Comparison of ENCODE assay signal across 8 mouse cellular contexts in genomic region chr3:50902933-50903332, GRCm38 (mm10).
A peak's percentile ranks its signal among the peaks of the same experiment; 100 is the strongest.
DNase-seq lines count a peak whose midpoint lies in the region; ATAC-seq lines count a peak whose summit lies in the region.

No protein-coding gene starts in this region.

- no peak for ATAC-seq in hindbrain, embryonic 11.5 days (ENCODE audit: low FRiP score)
- ATAC-seq in limb, embryonic 12.5 days (ENCODE audit: insufficient number of reproducible peaks, insufficient read depth, low FRiP score, low TSS enrichment, low read depth): no peak
- ATAC-seq in megakaryocyte progenitor cell, adult 5-6 weeks (replicated peaks; ENCODE audit: poor library complexity): no peak

- no peak overlapping the region for H3K4me3 ChIP-seq in hindbrain, embryonic 10.5 days
- H3K4me3 ChIP-seq in hindbrain, embryonic 11.5 days (ENCODE audit: low read depth, low read length): no peak overlapping the region
- no peak overlapping the region for H3K4me3 ChIP-seq in limb, embryonic 12.5 days (replicated peaks)

- 0 out of 2 replicates have a peak, but pooled peaks cover under 1% of the 10 kb centered on the region for H3K9me3 ChIP-seq in hindbrain, embryonic 10.5 days
- no peaks in the 10 kb centered on the region for H3K9me3 ChIP-seq in hindbrain, embryonic 11.5 days (ENCODE audit: control insufficient read depth, low read length)
- no peaks in the 10 kb centered on the region for H3K9me3 ChIP-seq in limb, embryonic 12.5 days

- no peak overlapping the region for H3K9ac ChIP-seq in hindbrain, embryonic 11.5 days (ENCODE audit: low read depth, low read length)
- no peak overlapping the region for H3K9ac ChIP-seq in limb, embryonic 12.5 days (replicated peaks)

- H3K27me3 ChIP-seq in hindbrain, embryonic 10.5 days (ENCODE audit: insufficient read depth, poor library complexity, severe bottlenecking): peaks cover 9% of the 10 kb centered on the region; the same call in 1 of the 2 replicates
- no peaks in the 10 kb centered on the region for H3K27me3 ChIP-seq in hindbrain, embryonic 11.5 days (ENCODE audit: control insufficient read depth, insufficient read depth, low read length)
- H3K27me3 ChIP-seq in limb, embryonic 12.5 days: no peaks in the 10 kb centered on the region

- H3K4me1 ChIP-seq in hindbrain, embryonic 10.5 days (replicated peaks): peaks cover 26% of the 10 kb centered on the region
- 0 out of 2 replicates have a peak, but pooled peaks cover 3% of the 10 kb centered on the region for H3K4me1 ChIP-seq in hindbrain, embryonic 11.5 days (replicated peaks; ENCODE audit: control insufficient read depth, insufficient read depth, low read length)
- peaks cover 35% of the 10 kb centered on the region for H3K4me1 ChIP-seq in limb, embryonic 12.5 days (replicated peaks)

- no peaks in the 10 kb centered on the region for H3K36me3 ChIP-seq in hindbrain, embryonic 10.5 days
- H3K36me3 ChIP-seq in hindbrain, embryonic 11.5 days (ENCODE audit: control insufficient read depth, insufficient read depth, low read length): no peaks in the 10 kb centered on the region
- no peaks in the 10 kb centered on the region for H3K36me3 ChIP-seq in limb, embryonic 12.5 days

- no peak overlapping the region for H3K27ac ChIP-seq in hindbrain, embryonic 10.5 days
- H3K27ac ChIP-seq in hindbrain, embryonic 11.5 days (ENCODE audit: low read depth, low read length): no peak overlapping the region
- H3K27ac ChIP-seq in limb, embryonic 12.5 days: peak overlapping the region; percentile 80

- H3K4me2 ChIP-seq in hindbrain, embryonic 11.5 days (replicated peaks; ENCODE audit: low read depth, low read length): no peak overlapping the region
- peak overlapping the region; percentile 27 for H3K4me2 ChIP-seq in limb, embryonic 12.5 days

- WGBS in hindbrain, embryonic 10.5 days: 63% methylated on average over 7 of the region's 7 CpGs
- 62% methylated on average over 7 of the region's 7 CpGs for WGBS in hindbrain, embryonic 11.5 days
- WGBS in limb, embryonic 12.5 days: 27% methylated on average over 7 of the region's 7 CpGs

- peak; percentile 17 for DNase-seq in hindbrain, embryonic 10.5 days (ENCODE audit: low spot score)
- DNase-seq in hindbrain, embryonic 11.5 days (ENCODE audit: low spot score): no peak
- DNase-seq in embryo, embryonic 10.5 days (ENCODE audit: low spot score): peak; percentile 29
- peak; percentile 50 to 51 for DNase-seq in frontal cortex, postnatal 14 days (ENCODE audit: low spot score in 2 of 2)
- DNase-seq in adrenal gland, postnatal 36 days: no peak
- DNase-seq in urinary bladder, postnatal 4 days (ENCODE audit: low spot score in 2 of 2): no peak

Comparison
In these comparisons a context has a peak if more than half of its experiments do, and no peak if none do; other contexts are left out.
1. DNase-seq: peak in hindbrain, embryonic 10.5 days (single experiment), embryo, embryonic 10.5 days (single experiment) and frontal cortex, postnatal 14 days (2 of 2); none in hindbrain, embryonic 11.5 days (single experiment), adrenal gland, postnatal 36 days (0 of 2) and urinary bladder, postnatal 4 days (0 of 2).